Mouse (Mus musculus) brown adipose tissue, adult 24 weeks (tissue): Measurements from ENCODE around the gene Dmrta1. TPM values are rescaled to one million over a fixed set of nuclear protein-coding genes. Genes with fewer than 3 reads are reported as not detected.

Source experiments
- H3K27ac ChIP-seq: fragments of 200-500 bp; replicated peaks from 2 replicates; pipeline ENCODE4 v1.5.1; 2012; ENCODE audit warnings: low read depth, mild to moderate bottlenecking, low read length
- H3K4me1 ChIP-seq: fragments of 200-500 bp; 2 replicates; pipeline ENCODE4 v1.6.1; 2012; ENCODE audit warnings: low read length, mixed read lengths; ENCODE audit not compliant: control insufficient read depth, insufficient read depth, insufficient read length
- H3K4me3 ChIP-seq: fragments of 200-500 bp; 2 replicates; pipeline ENCODE4 v1.5.1; 2012; ENCODE audit warnings: low read depth, mild to moderate bottlenecking, low read length, moderate library complexity; ENCODE audit not compliant: insufficient read depth
- polyA plus RNA-seq: library from polyadenylated mRNA; stranded (reverse); fragments of >200 nt; gene quantifications from 2 replicates; pipeline ENCODE4 v1.2.4, GENCODE M21; 2012; ENCODE audit not compliant: missing spikeins, insufficient read depth, insufficient read length

Gene Dmrta1
- not detected in 2 replicates for polyA plus RNA-seq

- no peak within 1 kb of the TSS for H3K27ac ChIP-seq
Measured at GRCm38 (mm10) chr4:89679195-89679594, at the start of gene Dmrta1. Gene Dmrta1, plus strand, starts transcription at chr4:89679436.

GRCm38 (mm10) chr4:89630374-89631079 lies 48.7 kb upstream of the Dmrta1 start:
- Histone ChIP-seq H3K4me1 (no peaks in the 10 kb centered on the region), H3K27ac (no peak overlapping the region), H3K4me3 (no peak overlapping the region)

More at GRCm38 (mm10) chr4:89679195-89679594, at the start of gene Dmrta1:
- Histone ChIP-seq H3K4me1 (no peaks in the 10 kb centered on the region), H3K4me3 (no peak within 1 kb of the TSS)

GRCm38 (mm10) chr4:89631560-89631959 lies 47.7 kb upstream of the Dmrta1 start:
- H3K27ac ChIP-seq = no peak overlapping the region
- no peak overlapping the region for H3K4me3 ChIP-seq
- no peaks in the 10 kb centered on the region for H3K4me1 ChIP-seq

DNA sequence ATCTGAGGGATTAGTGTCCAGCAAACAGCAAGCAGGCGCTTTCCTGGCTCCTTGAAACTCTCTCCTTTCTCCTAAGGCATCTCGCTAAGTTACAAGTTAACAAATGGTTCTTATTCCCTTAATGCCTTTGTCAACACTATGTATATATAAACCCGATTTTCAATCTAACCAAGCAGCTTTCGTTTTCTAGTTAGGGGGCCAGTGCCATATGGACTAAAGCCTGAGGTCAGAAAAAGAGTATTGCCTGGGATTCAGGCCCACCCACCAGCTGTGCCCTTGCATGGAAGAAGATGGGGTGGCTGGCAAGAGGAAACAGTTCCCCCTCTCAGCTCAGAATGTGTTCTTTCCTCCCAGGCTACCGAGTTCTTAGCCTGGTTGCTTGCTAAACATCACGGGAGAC lies 40.6 kb upstream of the Dmrta1 start:
- Histone ChIP-seq H3K4me1 (no peaks in the 10 kb centered on the region), H3K27ac (no peak overlapping the region), H3K4me3 (no peak overlapping the region)

- Histone ChIP-seq H3K4me1 (no peaks in the 10 kb centered on the region), H3K27ac (no peak overlapping the region), H3K4me3 (no peak overlapping the region)
Measured at GRCm38 (mm10) chr4:89644235-89645115, 34.8 kb upstream of the Dmrta1 start.

DNA sequence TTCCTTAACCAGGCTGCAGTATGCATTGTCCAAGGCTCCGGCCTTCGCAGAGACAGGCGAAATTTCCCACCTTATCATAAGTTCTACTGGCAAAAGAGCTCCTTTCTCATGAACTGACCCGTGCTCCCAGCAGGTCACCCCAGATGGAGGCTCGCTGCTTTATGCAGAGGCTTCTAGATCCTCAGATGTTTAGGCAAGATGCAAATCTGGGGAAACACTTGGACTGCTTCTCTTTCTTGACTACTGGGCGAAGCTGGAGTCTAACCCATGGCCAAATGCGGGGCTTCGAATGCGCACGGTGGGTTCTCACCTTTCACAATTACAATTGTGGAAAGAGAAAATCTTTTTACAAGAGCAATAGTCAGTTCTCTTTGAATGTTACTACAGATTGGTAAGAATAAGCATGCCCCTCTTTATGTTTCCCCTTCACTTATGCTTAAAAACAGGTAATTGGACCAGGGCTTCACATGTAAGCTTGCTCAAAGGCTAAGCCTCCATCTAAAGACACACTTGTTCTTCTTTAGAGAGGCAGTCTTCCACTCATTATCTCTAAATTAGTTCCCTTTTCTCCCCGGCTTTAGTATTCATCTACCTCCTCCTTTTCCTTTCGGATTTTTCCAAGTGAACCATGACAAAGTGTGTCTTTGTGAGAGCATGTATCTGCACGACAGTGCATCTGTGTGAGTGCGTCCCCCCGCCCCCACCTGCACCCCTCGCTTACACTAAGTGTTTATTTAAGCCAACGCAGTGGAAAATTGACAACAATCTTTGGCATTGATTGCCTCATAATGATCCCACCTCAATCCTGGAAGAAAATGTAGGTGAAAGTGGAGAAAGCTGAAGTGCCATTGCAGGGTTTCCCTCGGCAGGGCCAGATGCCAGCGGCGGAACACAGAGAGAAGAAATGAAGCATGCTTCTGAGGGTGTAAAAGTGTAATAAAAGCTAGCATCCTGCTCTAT lies 28.6 kb upstream of the Dmrta1 start:
- H3K27ac ChIP-seq = no peak overlapping the region

GRCm38 (mm10) chr4:89651312-89651686 lies 27.9 kb upstream of the Dmrta1 start:
- H3K4me1 ChIP-seq = no peaks in the 10 kb centered on the region
- no peak overlapping the region for H3K27ac ChIP-seq
- no peak overlapping the region for H3K4me3 ChIP-seq

More for the DNA sequence above, 28.6 kb upstream of the Dmrta1 start:
- no peak overlapping the region for H3K4me3 ChIP-seq
- no peaks in the 10 kb centered on the region for H3K4me1 ChIP-seq

GRCm38 (mm10) chr4:89651779-89652178 lies 27.5 kb upstream of the Dmrta1 start:
- no peak overlapping the region for H3K4me3 ChIP-seq
- no peak overlapping the region for H3K27ac ChIP-seq
- no peaks in the 10 kb centered on the region for H3K4me1 ChIP-seq

DNA sequence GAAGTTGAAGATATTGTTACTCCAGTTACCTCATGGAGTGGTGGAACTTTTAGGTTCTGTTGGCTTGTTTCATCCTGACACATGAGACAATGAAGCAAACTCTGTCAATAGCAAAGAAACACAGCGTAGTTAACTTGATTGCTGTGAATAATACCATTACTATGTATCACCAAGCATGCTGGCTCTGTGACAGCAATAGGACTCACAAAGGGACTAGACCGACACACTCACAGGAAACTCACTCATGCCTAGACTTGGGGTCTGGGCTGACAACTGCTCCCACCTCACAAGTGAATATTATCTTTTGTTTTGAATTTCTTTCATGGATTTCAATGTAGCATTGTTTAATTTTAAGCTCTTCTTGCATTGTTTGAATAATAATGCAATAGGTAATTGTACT lies 15.8 kb upstream of the Dmrta1 start:
- Histone ChIP-seq H3K27ac (no peak overlapping the region), H3K4me3 (no peak overlapping the region), H3K4me1 (no peaks in the 10 kb centered on the region)

- Histone ChIP-seq H3K27ac (no peak overlapping the region), H3K4me1 (no peaks in the 10 kb centered on the region), H3K4me3 (no peak overlapping the region)
Measured at GRCm38 (mm10) chr4:89674711-89675110, 4.5 kb upstream of the Dmrta1 start.

DNA sequence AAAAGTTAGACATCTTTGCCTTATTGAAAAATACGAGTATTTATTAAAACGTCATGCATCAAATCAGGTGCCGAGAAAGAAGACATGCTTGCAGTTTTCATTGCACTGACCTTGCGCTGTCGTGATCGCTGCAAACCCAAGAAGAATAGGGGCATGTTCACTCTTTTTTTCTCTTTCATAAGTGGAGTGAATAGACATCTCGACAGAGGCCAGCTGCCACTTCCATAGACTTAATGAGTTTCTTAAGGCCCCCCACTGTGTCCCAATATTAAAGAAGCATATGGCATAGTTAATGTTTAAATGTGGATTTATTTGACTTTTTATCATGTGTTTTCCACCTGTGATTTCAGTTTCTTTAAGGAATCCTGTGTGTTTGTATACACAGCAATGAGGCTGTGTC lies 1.3 kb upstream of the Dmrta1 start:
- no peak overlapping the region for H3K27ac ChIP-seq
- H3K4me1 ChIP-seq = no peaks in the 10 kb centered on the region
- no peak overlapping the region for H3K4me3 ChIP-seq

- Histone ChIP-seq H3K27ac (no peak overlapping the region), H3K4me1 (no peaks in the 10 kb centered on the region), H3K4me3 (no peak overlapping the region)
Measured at GRCm38 (mm10) chr4:89678713-89679112, 523 bp upstream of the Dmrta1 start.

GRCm38 (mm10) chr4:89687961-89688803 lies 8.9 kb downstream of the Dmrta1 start:
- H3K4me1 ChIP-seq = no peaks in the 10 kb centered on the region
- no peak overlapping the region for H3K4me3 ChIP-seq
- no peak overlapping the region for H3K27ac ChIP-seq

DNA sequence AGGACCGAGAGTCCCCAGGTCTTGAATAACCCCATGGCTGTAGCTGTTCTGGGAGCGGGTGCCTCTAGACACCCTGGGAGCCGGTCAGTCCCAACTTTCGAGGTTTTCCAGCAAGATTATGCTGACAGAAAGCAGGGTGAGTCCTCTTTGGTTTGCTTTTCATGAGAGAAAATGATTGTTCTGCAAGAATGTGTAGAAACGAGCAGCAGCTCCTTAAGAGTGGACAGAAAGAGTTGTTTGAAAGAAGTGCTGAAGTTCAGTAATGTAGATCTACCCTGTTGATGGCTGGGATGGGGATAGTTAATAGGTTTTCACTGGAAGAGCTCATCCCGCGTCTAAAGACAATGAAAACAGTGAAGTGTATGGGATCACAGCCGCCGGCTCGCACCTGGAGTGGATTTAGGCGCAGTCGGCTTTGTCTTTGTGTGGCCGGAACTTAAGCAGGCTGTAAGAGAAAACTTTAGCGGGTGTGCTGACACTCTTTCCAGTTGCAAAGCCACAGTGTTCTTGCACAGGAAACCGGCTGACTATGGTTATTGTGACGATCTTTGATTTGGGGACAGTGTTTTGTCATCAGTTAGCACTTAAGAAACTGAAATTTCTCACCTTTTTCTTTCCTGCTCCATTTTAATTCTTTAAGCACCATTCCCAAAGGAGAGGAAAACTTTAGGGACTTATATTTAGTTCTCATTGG lies 9.7 kb downstream of the Dmrta1 start:
- H3K27ac ChIP-seq = no peak overlapping the region
- no peaks in the 10 kb centered on the region for H3K4me1 ChIP-seq
- no peak overlapping the region for H3K4me3 ChIP-seq
